In genomic region chr5:147418394-147419121, GRCm38 (mm10) we compare ENCODE assay signal across 8 mouse cellular contexts. TPM values are rescaled to one million over a fixed set of nuclear protein-coding genes. Genes with fewer than 3 reads are reported as not detected.
DNase-seq lines count a peak whose midpoint lies in the region; ATAC-seq and TF ChIP-seq lines count a peak whose summit lies in the region.

No protein-coding gene starts in this region.

- H3K27ac ChIP-seq in bone marrow, adult 2 months (ENCODE audit: control insufficient read depth, insufficient read depth, low read depth, low read length, poor library complexity): no peak overlapping the region
- 0 out of 2 replicates have a peak overlapping the region, but pooled peaks have one; percentile 16 for H3K27ac ChIP-seq in heart, embryonic 10.5 days
- no peak overlapping the region for H3K27ac ChIP-seq in limb, embryonic 13.5 days
- H3K27ac ChIP-seq in midbrain, embryonic 10.5 days (replicated peaks): no peak overlapping the region
- no peak overlapping the region for H3K27ac ChIP-seq in forebrain, embryonic 15.5 days (replicated peaks)

- no peaks in the 10 kb centered on the region for H3K36me3 ChIP-seq in heart, embryonic 10.5 days
- no peaks in the 10 kb centered on the region for H3K36me3 ChIP-seq in limb, embryonic 13.5 days
- H3K36me3 ChIP-seq in midbrain, embryonic 10.5 days: no peaks in the 10 kb centered on the region
- no peaks in the 10 kb centered on the region for H3K36me3 ChIP-seq in forebrain, embryonic 15.5 days

- no peak for TF ChIP-seq POLR2A in bone marrow, adult 2 months (IDR thresholded peaks at IDR 0.05; ENCODE audit: borderline replicate concordance, control insufficient read depth, low read depth, low read length)

- no peak overlapping the region for H3K4me3 ChIP-seq in bone marrow, adult 2 months (replicated peaks; ENCODE audit: control insufficient read depth, low read depth, low read length)
- H3K4me3 ChIP-seq in heart, embryonic 10.5 days: 0 out of 2 replicates have a peak overlapping the region, but pooled peaks have one; percentile 22
- no peak overlapping the region for H3K4me3 ChIP-seq in limb, embryonic 13.5 days
- H3K4me3 ChIP-seq in midbrain, embryonic 10.5 days: no peak overlapping the region
- H3K4me3 ChIP-seq in forebrain, embryonic 15.5 days: no peak overlapping the region

- ATAC-seq in limb, embryonic 13.5 days (ENCODE audit: low FRiP score, low read depth): no peak
- no peak for ATAC-seq in forebrain, embryonic 15.5 days (replicated peaks)

- DNase-seq in right cerebral cortex, postnatal 14 days: peak; percentile 28
- DNase-seq in right cerebral cortex, postnatal 36 days (ENCODE audit: low spot score in 2 of 2): no peak
- DNase-seq in heart, embryonic 10.5 days (ENCODE audit: low spot score): no peak
- DNase-seq in natural killer cell, adult 2 months (ENCODE audit: low spot score in 2 of 2): peak; percentile 66 to 73
- DNase-seq in midbrain, embryonic 10.5 days (ENCODE audit: low spot score): no peak

- no peaks in the 10 kb centered on the region for H3K9me3 ChIP-seq in heart, embryonic 10.5 days
- no peaks in the 10 kb centered on the region for H3K9me3 ChIP-seq in limb, embryonic 13.5 days
- H3K9me3 ChIP-seq in midbrain, embryonic 10.5 days (replicated peaks): no peaks in the 10 kb centered on the region
- H3K9me3 ChIP-seq in forebrain, embryonic 15.5 days: no peaks in the 10 kb centered on the region

- H3K27me3 ChIP-seq in heart, embryonic 10.5 days (ENCODE audit: insufficient read depth, poor library complexity, severe bottlenecking): no peaks in the 10 kb centered on the region
- H3K27me3 ChIP-seq in limb, embryonic 13.5 days: no peaks in the 10 kb centered on the region
- H3K27me3 ChIP-seq in midbrain, embryonic 10.5 days (ENCODE audit: low read depth, poor library complexity, severe bottlenecking): no peaks in the 10 kb centered on the region
- no peaks in the 10 kb centered on the region for H3K27me3 ChIP-seq in forebrain, embryonic 15.5 days

- 2% methylated on average over 10 of the region's 10 CpGs for WGBS in bone marrow, adult 2 months
- WGBS in heart, embryonic 10.5 days: 29% methylated on average over 10 of the region's 10 CpGs
- WGBS in limb, embryonic 13.5 days: 44% methylated on average over 10 of the region's 10 CpGs
- WGBS in midbrain, embryonic 10.5 days: 57% methylated on average over 10 of the region's 10 CpGs
- 62% methylated on average over 10 of the region's 10 CpGs for WGBS in forebrain, embryonic 15.5 days

- peak; percentile 71 for TF ChIP-seq CTCF in bone marrow, adult 2 months (IDR thresholded peaks at IDR 0.05; ENCODE audit: control insufficient read depth, insufficient read depth, low read length)

- H3K9ac ChIP-seq in limb, embryonic 13.5 days: no peak overlapping the region
- H3K9ac ChIP-seq in forebrain, embryonic 15.5 days (replicated peaks): no peak overlapping the region

- peak overlapping the region; percentile 21; the same call in 1 of the 2 replicates for H3K4me2 ChIP-seq in limb, embryonic 13.5 days (replicated peaks)
- H3K4me2 ChIP-seq in forebrain, embryonic 15.5 days (replicated peaks): no peak overlapping the region

- H3K4me1 ChIP-seq in bone marrow, adult 2 months (ENCODE audit: control insufficient read depth, insufficient read depth, low read length): no peaks in the 10 kb centered on the region
- H3K4me1 ChIP-seq in heart, embryonic 10.5 days: no peaks in the 10 kb centered on the region; the same call in 1 of the 2 replicates
- H3K4me1 ChIP-seq in limb, embryonic 13.5 days: no peaks in the 10 kb centered on the region
- no peaks in the 10 kb centered on the region for H3K4me1 ChIP-seq in midbrain, embryonic 10.5 days
- H3K4me1 ChIP-seq in forebrain, embryonic 15.5 days: no peaks in the 10 kb centered on the region

RNA-seq across cellular contexts. Expression of gene Pan3, which starts 11.4 kb away (rescaled TPM):
- polyA plus RNA-seq in bone marrow, adult 2 months (2011; ENCODE audit: insufficient read depth, insufficient read length, low replicate concordance, missing spikeins): 89.2 and 180 TPM in 2 replicates
- polyA plus RNA-seq in heart, embryonic 10.5 days (2016; fragmentation: Nextera tagmentation; extraction: Ambion mirVana): 31.6 and 38.8 TPM in 2 replicates
- polyA plus RNA-seq in limb, embryonic 13.5 days (2015; fragmentation: Nextera tagmentation; extraction: Ambion mirVana): 69.7 and 77.7 TPM in 2 replicates
- polyA plus RNA-seq in midbrain, embryonic 10.5 days (2016; fragmentation: Nextera tagmentation; extraction: Ambion mirVana): 46.8 and 54.5 TPM in 2 replicates
- polyA plus RNA-seq in forebrain, embryonic 15.5 days (2015; fragmentation: Nextera tagmentation; extraction: Ambion mirVana): 67.7 and 71.9 TPM in 2 replicates

RNA-seq across cellular contexts. Expression of gene Flt3, which starts 18.3 kb away (rescaled TPM):
- 2.6 and 3.8 TPM in 2 replicates for polyA plus RNA-seq in bone marrow, adult 2 months (2011; ENCODE audit: insufficient read depth, insufficient read length, low replicate concordance, missing spikeins)
- polyA plus RNA-seq in heart, embryonic 10.5 days (2016; fragmentation: Nextera tagmentation; extraction: Ambion mirVana): 0.04 TPM in 1 of 2 replicates, not detected in the other
- polyA plus RNA-seq in limb, embryonic 13.5 days (2015; fragmentation: Nextera tagmentation; extraction: Ambion mirVana): 0.17 TPM in 2 replicates
- 0.02 and 0.12 TPM in 2 replicates for polyA plus RNA-seq in midbrain, embryonic 10.5 days (2016; fragmentation: Nextera tagmentation; extraction: Ambion mirVana)
- 0.09 and 0.19 TPM in 2 replicates for polyA plus RNA-seq in forebrain, embryonic 15.5 days (2015; fragmentation: Nextera tagmentation; extraction: Ambion mirVana)

Comparison
In these comparisons a context has a peak if more than half of its experiments do, and no peak if none do; other contexts are left out.
1. DNase-seq: peak in right cerebral cortex, postnatal 14 days (single experiment) and natural killer cell, adult 2 months (2 of 2); none in right cerebral cortex, postnatal 36 days (0 of 2), heart, embryonic 10.5 days (single experiment) and midbrain, embryonic 10.5 days (single experiment).